Mouse (Mus musculus) MEL-GATA-1-ER (cell line): ENCODE data around the gene Orc3.
"Not testable (repeated sequence)": the region's sequence is repeated elsewhere in the genome, so short reads cannot be mapped to it uniquely, and the experiment has no call there.

ENCODE experiments used
- DNase-seq: peaks from one replicate; pipeline ENCODE4 v3.0.0-alpha.2; 2012; ENCODE audit warnings: low read depth; ENCODE audit errors: extremely low read depth

Orc3 gene

GRCm38 (mm10) chr4:34582476-34582875 lies 32.3 kb downstream of the Orc3 start:
- no peak for DNase-seq

- DNase-seq: no peak
Observed at GRCm38 (mm10) chr4:34581990-34582389, 32.8 kb downstream of the Orc3 start.

GRCm38 (mm10) chr4:34581489-34581888 lies 33.3 kb downstream of the Orc3 start:
- DNase-seq: not testable (repeated sequence)

DNA sequence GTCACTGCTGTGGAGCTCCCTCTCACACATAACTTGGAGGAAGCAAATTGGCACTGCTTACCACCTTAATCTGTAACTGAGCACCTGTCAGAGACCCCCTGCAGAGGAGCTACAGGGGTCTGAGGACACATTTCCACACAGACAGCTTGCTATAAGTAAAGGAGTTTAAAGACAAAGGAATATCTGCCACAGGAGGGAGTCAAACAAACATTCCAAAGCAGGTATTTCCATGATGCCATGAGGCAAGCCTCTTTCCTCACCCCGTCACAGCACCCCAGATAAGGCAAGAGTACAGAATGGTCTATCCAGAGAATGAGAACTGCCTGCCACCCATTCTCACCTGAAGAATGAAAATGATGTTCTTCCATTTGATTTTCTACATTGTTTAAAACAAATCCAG lies 35.5 kb downstream of the Orc3 start:
- no peak for DNase-seq

GRCm38 (mm10) chr4:34577028-34577427 lies 37.7 kb downstream of the Orc3 start:
- no peak for DNase-seq

DNA sequence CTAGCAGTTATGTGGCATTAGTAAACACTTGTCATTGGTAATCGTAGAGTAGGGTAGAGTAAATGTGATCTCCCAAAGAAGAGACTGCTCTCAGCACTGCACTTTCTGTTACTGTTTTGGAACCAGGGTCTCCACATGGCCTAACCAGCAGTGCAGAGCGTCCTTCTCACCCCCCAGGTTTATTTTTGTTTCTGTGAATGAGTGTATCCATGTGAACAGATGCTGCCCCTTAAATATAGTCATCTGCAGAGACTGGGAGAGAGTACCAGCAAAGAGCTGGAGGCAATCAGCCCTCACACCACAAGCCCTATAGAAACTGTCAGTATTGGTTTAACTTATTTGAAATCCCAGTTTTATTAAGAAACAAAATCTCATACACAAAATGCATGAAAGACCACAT lies 41.9 kb downstream of the Orc3 start:
- DNase-seq: no peak

- DNase-seq: no peak
Observed at GRCm38 (mm10) chr4:34566226-34566625, 48.5 kb downstream of the Orc3 start.

DNA sequence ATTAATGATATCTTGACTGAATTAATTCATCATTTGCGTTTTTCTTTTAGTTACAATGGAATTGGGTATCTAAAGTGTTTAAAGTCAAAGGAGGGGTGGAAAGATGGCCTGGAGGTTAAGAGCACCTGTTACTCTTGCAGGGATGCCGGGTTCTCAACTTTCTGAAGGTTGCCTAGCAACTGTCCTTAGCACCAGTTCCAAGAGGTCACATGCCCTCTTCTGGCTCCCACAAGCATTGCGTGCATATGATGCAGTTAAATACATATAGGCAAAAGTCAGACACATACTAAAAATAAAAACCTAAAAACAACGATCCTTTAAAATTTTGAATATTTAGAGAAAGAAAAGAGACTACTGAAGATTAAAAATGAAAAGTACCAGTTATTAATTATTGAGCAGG lies 53.8 kb downstream of the Orc3 start:
- DNase-seq: no peak

GRCm38 (mm10) chr4:34556183-34556582 lies 58.6 kb downstream of the Orc3 start:
- DNase-seq: no peak

DNA sequence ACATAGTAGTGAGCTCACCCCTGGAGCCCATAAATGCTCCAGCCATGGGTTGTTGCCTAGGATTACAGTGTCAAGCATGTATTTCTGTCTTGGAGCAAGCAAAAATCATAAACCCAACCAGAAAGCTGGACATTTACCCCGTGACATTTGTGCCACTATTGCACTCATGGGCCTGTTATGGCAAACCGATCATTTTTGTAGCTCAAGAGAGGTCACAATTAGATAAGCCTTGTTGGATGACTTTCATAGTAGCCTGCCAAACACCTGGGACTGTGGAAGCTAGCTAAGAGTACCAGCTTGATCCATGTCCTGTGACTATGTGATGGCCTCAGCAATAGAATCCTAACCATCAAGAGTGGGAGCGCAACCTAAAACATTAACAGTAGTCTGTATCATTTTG lies 59.1 kb downstream of the Orc3 start:
- no peak for DNase-seq

- DNase-seq: no peak
Observed at GRCm38 (mm10) chr4:34554596-34554995, 60.1 kb downstream of the Orc3 start.

- no peak for DNase-seq
Observed at GRCm38 (mm10) chr4:34551966-34552365, 62.8 kb downstream of the Orc3 start.

GRCm38 (mm10) chr4:34551098-34551809 lies 63.5 kb downstream of the Orc3 start:
- DNase-seq: peak; percentile 89

GRCm38 (mm10) chr4:34550748-34551097 lies 64.0 kb downstream of the Orc3 start, which contains the start of gene Akirin2:
Gene Akirin2, plus strand, starts transcription at chr4:34550937.
- no peak for DNase-seq

DNA sequence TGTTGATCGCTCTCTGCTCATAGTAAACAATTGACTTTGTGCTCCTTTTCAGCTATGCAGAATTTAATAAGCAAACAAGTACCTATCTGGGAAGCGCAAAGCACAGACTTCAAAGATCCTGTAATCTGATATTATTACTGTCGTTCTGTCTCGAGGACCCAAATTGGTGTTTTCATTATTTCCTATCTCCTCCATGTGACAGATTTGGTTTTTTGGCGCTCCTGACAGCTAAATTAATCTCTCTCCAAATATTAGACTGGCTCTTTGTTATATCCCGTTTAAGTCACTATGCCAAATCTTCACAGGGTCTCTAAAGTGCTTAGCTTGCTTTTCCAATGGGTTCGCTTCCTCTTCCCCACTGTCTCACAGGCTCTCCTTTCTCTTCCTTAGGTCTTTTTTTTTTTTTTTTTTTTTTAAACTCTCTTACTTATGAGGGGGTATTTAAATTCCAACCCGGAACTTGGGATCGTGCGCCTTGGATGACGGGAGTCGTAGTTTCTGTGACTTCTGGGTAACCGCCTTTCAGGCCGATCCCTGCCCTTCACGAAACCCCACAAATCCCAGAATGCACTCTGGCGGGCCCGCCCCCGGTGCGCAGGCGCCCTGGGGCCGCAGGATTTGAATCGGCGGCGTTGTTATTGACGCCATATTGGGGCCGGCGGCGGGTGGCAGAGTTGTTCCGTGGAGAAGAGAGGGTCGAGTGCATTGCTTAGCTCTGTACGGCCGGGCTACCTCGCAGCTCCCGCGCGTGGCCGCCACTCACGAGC lies 64.6 kb downstream of the Orc3 start:
- peak; percentile 98 for DNase-seq

- no peak for DNase-seq
Observed at GRCm38 (mm10) chr4:34529941-34530340, 84.8 kb downstream of the Orc3 start.

GRCm38 (mm10) chr4:34529379-34529778 lies 85.4 kb downstream of the Orc3 start:
- DNase-seq: no peak

DNA sequence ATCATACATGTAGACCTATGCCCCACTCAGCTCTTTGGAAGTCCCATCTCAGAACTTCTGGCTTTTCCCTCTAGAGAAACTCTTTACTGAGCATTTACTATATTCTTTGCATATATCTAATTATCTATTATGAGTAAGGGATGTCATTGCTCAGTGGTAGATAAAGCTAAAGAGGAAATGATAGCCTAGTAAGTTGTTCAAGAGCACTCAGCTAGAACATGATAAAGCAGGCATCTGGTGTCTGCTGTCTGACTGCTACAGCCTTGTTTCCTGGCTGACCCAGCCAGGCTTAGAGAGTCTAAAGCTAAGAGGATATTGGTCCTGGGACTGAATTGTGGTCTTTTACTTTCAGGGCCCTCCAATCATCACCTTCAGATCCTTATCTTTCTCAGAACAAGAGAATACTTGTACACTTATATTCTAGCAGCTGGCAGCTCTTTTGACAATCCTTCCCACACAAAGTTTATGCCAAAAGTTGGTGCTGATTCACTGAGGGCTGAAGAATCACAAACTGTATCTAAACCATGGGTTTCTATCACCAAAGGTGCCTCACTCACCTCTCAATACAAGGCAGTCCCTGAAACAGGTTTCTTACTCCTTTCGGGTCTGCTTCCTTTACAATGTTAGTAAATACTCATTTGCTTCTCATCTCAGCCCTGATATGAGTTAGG lies 86.2 kb downstream of the Orc3 start:
- peak; percentile 27 for DNase-seq

- DNase-seq: no peak
Observed at GRCm38 (mm10) chr4:34526771-34527170, 88.0 kb downstream of the Orc3 start.

DNA sequence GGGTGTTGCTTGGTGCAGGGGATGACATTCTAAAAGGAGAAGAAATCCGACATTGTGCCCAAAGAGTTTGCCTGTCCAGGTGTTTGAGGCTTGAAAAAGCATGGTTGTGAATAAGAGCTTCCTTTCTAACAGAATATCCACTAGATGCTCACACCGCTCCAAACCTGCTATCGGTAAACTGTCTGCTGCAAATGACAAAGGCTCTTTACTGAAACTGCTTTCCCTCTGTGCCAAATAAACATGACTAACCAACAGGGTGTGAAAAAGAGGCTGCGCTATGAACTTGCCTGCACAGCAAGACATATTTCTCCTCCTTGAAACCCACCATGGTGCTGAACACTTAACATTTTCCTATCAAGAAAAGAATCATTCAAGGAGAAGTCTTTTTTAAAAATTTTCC lies 91.2 kb downstream of the Orc3 start:
- DNase-seq: no peak

DNA sequence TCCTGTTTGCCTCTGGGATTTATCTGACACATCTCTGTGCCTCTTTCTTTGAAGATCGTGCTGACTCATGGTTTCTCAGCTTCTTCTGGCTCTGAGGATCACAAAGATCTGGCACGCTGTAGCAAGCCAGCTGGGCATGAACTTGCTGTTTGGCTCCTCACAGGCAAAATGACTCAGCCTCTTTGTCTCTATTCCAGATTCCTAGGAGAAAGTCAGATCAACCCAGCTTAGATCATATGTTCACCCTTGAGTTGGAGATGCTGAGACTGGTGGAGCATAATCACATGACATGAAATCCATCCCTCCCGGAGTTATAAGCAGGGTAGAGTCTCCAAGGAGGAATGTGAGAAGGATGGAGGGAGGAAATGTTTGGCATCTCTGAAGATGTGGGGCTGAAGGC lies 91.9 kb downstream of the Orc3 start:
- no peak for DNase-seq
